23 mouse cellular contexts compared by ENCODE assay signal in the genomic region with DNA sequence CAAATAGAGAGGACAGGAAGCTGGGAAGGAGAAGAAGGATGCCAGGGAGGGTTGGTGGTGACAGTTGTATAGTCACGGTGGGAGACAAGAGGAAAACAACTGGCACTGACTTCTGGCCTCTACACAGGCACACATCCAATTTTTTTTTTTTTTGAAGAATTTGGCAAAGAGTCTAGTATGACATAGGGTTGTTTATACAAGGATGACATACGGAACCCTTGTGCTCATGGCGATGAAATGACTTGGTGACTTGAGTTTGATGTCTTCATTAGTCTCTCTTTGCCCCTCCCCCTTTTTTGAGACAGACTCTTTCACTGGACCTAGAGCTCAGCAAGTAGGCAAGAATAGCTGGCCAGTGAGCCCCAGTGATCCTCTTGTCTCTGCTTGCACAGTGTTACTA.
"Had no signal": no experiment of that assay in that cellular context is flagged by ENCODE, and none has a peak within 500 bp of the region (broad histone marks: within the 10 kb centered on the region; RNA-seq: fewer than 3 reads in every experiment).

No protein-coding gene starts in this region.

- H3K27ac ChIP-seq: heart, embryonic 10.5 days; hindbrain, embryonic 14.5 days; kidney, embryonic 15.5 days; kidney, postnatal 0 days; limb, embryonic 13.5 days; limb, embryonic 15.5 days; liver, embryonic 12.5 days had no signal

- H3K9ac ChIP-seq: heart, embryonic 12.5 days; hindbrain, embryonic 14.5 days; kidney, embryonic 15.5 days; limb, embryonic 13.5 days; limb, embryonic 15.5 days; liver, embryonic 12.5 days had no signal

- H3K9me3 ChIP-seq: heart, embryonic 10.5 days; kidney, embryonic 15.5 days; limb, embryonic 13.5 days; limb, embryonic 15.5 days; liver, embryonic 12.5 days had no signal

- DNase-seq: gastrocnemius, postnatal 14 days; gastrocnemius, postnatal 36 days; heart, adult 18-20 months; heart, postnatal 14 days; heart, postnatal 36 days; kidney, adult 11 months; kidney, adult 2 months; kidney, adult 9 months; kidney, postnatal 14 days; kidney, postnatal 36 days; layer of hippocampus, adult 9-11 months; layer of hippocampus, postnatal 36 days; left cerebral cortex, postnatal 4 days had no signal

- H3K4me3 ChIP-seq: heart, embryonic 10.5 days; heart, embryonic 12.5 days; kidney, embryonic 15.5 days; limb, embryonic 13.5 days; limb, embryonic 15.5 days; liver, embryonic 12.5 days had no signal

- H3K4me1 ChIP-seq: kidney, embryonic 15.5 days; limb, embryonic 13.5 days; limb, embryonic 15.5 days had no signal

- H3K4me2 ChIP-seq: heart, embryonic 12.5 days; hindbrain, embryonic 14.5 days; kidney, embryonic 15.5 days; limb, embryonic 13.5 days; limb, embryonic 15.5 days; liver, embryonic 12.5 days had no signal

- H3K27me3 ChIP-seq: heart, embryonic 12.5 days; kidney, embryonic 15.5 days; limb, embryonic 13.5 days; limb, embryonic 15.5 days; liver, embryonic 12.5 days had no signal

- ATAC-seq: hindbrain, embryonic 16.5 days; intestine, embryonic 16.5 days; liver, embryonic 12.5 days had no signal

- H3K36me3 ChIP-seq: heart, embryonic 10.5 days; heart, embryonic 12.5 days; kidney, embryonic 15.5 days; limb, embryonic 13.5 days; limb, embryonic 15.5 days; liver, embryonic 12.5 days had no signal
